Mouse (Mus musculus) G1E (cell line): ENCODE measurements around the gene Rab2b.

Experiments
- CTCF ChIP-seq: IDR thresholded peaks from 2 replicates; pipeline ENCODE4 v1.5.1; 2012; ENCODE audit warnings: low read depth, low read length, inconsistent platforms, mixed read lengths
- GATA1 ChIP-seq: IDR thresholded peaks from 2 replicates; pipeline ENCODE4 v1.6.1; 2012; ENCODE audit warnings: borderline replicate concordance, low read length, inconsistent platforms, mixed read lengths
- GATA2 ChIP-seq: IDR thresholded peaks from 2 replicates; pipeline ENCODE4 v1.6.1; 2012; ENCODE audit warnings: low read depth, low read length, inconsistent platforms, borderline replicate concordance
- TAL1 ChIP-seq: conservative IDR thresholded peaks from 2 replicates; pipeline ENCODE4 v1.6.1; 2012; ENCODE audit warnings: low read depth, low read length, inconsistent platforms, mixed read lengths

DNA sequence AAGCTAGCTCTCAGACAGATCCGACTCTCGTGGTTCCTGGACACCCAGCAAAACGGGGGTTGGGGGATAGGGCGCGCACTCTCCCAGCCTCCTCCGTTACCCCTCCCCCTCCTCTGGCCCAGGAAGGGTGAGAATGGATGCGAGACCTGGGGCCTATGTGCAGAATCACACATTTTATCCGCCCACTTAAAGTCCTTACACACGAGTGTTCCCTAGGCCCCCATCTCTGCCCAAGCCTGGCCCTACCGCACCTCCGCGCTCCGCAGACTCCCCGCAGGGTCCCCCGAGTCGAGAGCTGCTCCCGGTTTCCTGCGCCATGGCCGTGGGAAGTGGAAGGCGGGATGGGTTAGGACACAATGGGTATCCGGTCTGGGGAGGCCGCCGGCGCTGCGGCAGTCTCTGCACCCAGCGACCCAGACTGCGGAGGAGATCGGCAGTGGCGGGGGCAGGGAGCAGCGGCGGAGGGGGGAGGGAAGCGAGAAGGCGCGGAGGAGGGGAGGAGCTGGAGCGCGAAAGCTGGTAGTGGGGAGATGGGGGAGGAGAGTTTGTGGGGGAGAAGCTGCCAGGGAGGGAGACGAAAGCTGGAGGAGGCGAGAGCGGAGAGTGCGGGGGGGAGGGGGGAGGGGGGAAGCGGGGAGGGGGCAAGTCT is 36.6 kb upstream of the Rab2b start:
- no peak for TF ChIP-seq CTCF
- TF ChIP-seq GATA1: no peak
- no peak for TF ChIP-seq TAL1
- no peak for TF ChIP-seq GATA2
